Mouse (Mus musculus): ENCODE measurements around the gene Sec23b. TPM values are rescaled to one million over a fixed set of nuclear protein-coding genes. Genes with fewer than 3 reads are reported as not detected.
"Not testable (repeated sequence)": the region's sequence is repeated elsewhere in the genome, so short reads cannot be mapped to it uniquely, and the experiment has no call there.

The Sec23b gene
- polyA plus RNA-seq, 1 experiment from 2014 or later: 43.4 TPM

DNA sequence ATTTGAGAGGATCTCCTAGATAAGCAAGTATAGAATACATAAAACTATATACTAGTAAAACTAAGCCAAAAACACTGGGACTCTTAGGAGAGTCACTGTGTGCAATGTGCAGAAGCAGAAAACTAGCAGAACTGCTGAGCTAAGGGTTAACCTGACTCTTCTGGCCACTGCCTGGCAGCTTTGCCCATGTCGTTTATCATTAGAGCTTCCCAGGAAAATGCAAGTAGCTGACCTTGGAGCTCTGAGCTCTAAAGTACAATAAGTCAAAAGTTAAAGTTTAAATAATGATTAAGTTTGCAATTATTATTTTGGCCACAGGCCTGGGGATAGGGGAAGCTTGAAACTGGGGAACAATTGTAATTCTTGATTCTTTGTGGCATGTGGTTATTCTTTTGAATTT is 10.5 kb upstream of the Sec23b start:
- no peaks in the 10 kb centered on the region for H3K27me3 ChIP-seq
- no peak overlapping the region for H3K4me2 ChIP-seq
- ATAC-seq (ENCODE audit: insufficient read depth): no peak
- H3K9me3 ChIP-seq (replicated peaks): no peaks in the 10 kb centered on the region
- H3K9ac ChIP-seq: no peak overlapping the region
- H3K4me1 ChIP-seq (replicated peaks): peaks cover 4% of the 10 kb centered on the region
- H3K36me3 ChIP-seq (replicated peaks): 0 out of 2 replicates have a peak, but pooled peaks cover 5% of the 10 kb centered on the region
- 37% methylated on average over 1 of the region's 1 CpGs for WGBS (ENCODE audit: insufficient replicate concordance)
- no peak overlapping the region for H3K4me3 ChIP-seq (replicated peaks)
- H3K27ac ChIP-seq (replicated peaks): no peak overlapping the region

DNA sequence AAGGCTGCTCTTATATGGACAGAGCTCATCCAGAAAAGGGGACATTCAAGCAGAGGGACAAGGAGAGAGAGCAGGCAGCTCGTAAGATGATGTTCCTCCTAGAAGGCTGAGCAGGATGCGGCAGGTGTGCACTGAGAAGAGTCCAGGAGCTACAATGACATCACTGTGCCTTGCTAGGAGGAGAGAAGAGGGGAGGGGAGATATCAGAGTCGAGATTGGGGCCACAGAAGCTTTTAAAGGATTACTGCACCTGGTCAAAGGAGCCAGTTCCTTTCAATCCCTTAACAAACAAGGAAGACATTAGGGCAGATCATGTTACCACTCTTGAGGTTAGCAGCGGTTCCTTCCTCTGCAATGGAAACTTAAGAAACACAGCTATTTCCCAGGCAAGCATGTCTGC is 8.5 kb upstream of the Sec23b start:
- Histone ChIP-seq H3K9me3 (replicated peaks) (no peaks in the 10 kb centered on the region), H3K4me3 (replicated peaks) (no peak overlapping the region), H3K4me1 (replicated peaks) (peaks cover 4% of the 10 kb centered on the region), H3K36me3 (replicated peaks) (0 out of 2 replicates have a peak, but pooled peaks cover 4% of the 10 kb centered on the region), H3K27me3 (no peaks in the 10 kb centered on the region), H3K4me2 (no peak overlapping the region), H3K27ac (replicated peaks) (no peak overlapping the region), H3K9ac (no peak overlapping the region)
- no peak for ATAC-seq (ENCODE audit: insufficient read depth)
- 60% methylated on average over 4 of the region's 4 CpGs for WGBS (ENCODE audit: insufficient replicate concordance)

DNA sequence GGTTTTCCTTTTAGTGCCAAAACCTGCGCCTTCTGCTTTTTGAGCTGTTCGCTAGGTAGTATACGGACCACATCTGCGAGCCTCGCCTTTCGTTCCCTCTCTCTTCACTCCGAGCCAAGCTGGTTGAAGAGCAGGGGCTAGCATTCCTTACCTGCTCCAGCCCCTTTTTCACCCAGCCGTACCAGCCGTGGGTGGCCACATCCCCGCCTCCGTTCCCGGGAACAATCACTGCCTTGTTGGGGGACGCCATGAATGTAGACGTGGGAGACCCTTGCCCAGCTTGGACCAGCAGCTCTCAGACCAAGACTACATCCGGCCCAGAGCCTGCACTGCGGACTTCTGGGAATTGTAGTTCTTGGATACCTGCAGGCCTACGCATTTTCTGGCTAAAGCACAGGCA is 5.5 kb upstream of the Sec23b start, which contains the start of gene Rbbp9:
TSS of gene Rbbp9 (minus strand) at position 341 of the 400 bp plus-strand sequence.
- peak within 1 kb of the TSS; percentile 61 for H3K9ac ChIP-seq
- peak; percentile 64 for ATAC-seq (ENCODE audit: insufficient read depth)
- peak within 1 kb of the TSS; percentile 78 for H3K4me2 ChIP-seq
- peak within 1 kb of the TSS; percentile 69 for H3K4me3 ChIP-seq (replicated peaks)
- H3K9me3 ChIP-seq (replicated peaks): no peaks in the 10 kb centered on the region
- H3K36me3 ChIP-seq (replicated peaks): no peaks in the 10 kb centered on the region
- 2% methylated on average over 17 of the region's 17 CpGs for WGBS (ENCODE audit: insufficient replicate concordance)
- peaks cover 10% of the 10 kb centered on the region for H3K4me1 ChIP-seq (replicated peaks)
- H3K27ac ChIP-seq (replicated peaks): no peak within 1 kb of the TSS
- H3K27me3 ChIP-seq: no peaks in the 10 kb centered on the region

DNA sequence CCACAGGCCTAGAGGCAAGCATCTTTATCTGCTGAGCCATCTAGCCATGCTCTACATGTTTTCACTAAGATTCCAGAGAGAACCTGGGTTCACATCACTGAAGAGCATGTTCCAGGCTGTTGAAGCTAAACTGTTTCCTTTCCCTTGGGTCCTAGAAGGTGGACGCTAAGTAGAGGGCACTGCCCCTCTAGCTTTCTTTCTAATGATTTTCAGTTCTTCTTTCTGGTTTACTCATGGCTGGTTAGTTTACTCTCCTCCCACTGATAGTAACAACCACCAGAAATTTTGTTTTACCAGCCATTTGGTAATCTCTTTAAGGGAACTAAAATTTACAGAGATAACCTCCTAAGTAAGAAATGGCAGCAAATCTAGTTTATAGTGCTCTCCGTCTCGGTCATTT is 2.1 kb upstream of the Sec23b start:
- ATAC-seq (ENCODE audit: insufficient read depth): no peak
- no peak overlapping the region for H3K4me3 ChIP-seq (replicated peaks)
- WGBS (ENCODE audit: insufficient replicate concordance): 81% methylated on average over 3 of the region's 3 CpGs
- peaks cover 26% of the 10 kb centered on the region for H3K4me1 ChIP-seq (replicated peaks)
- H3K9me3 ChIP-seq (replicated peaks): no peaks in the 10 kb centered on the region
- H3K27me3 ChIP-seq: no peaks in the 10 kb centered on the region
- H3K36me3 ChIP-seq (replicated peaks): no peaks in the 10 kb centered on the region
- H3K9ac ChIP-seq: no peak overlapping the region
- no peak overlapping the region for H3K27ac ChIP-seq (replicated peaks)
- H3K4me2 ChIP-seq: no peak overlapping the region

DNA sequence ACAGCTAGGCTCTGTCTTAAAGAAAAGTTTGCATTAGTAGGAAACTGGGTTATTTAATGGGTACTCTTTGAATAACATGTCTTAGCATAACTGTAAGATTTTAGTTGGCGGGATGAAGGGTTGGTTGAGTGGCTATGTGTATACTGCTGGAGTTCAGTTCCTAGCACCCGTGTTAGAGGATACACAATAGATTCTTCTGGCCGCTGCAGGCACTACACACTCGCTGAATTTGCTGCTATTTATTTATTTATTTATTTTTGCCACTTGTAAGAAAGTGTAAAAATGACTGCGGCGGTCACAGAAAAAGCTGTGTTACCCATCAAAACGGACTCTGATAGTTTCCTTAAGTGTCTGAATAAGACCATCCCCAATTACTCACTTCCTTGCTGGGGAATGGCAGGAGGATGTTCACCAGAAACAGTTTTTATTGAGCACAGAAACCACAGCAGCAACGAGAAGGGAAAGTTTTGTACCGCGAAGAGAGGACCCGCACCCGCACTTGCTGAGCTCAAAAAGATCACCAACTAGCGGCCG is 676 bp upstream of the Sec23b start:
- Histone ChIP-seq H3K4me2 (peak overlapping the region; percentile 74), H3K4me3 (replicated peaks) (peak overlapping the region; percentile 92), H3K27me3 (no peaks in the 10 kb centered on the region), H3K27ac (replicated peaks) (peak overlapping the region; percentile 86), H3K36me3 (replicated peaks) (peaks cover 12% of the 10 kb centered on the region), H3K9me3 (replicated peaks) (no peaks in the 10 kb centered on the region), H3K9ac (peak overlapping the region; percentile 87), H3K4me1 (replicated peaks) (peaks cover 22% of the 10 kb centered on the region)
- 0 out of 2 replicates have a peak, but pooled peaks have one; percentile 1 for ATAC-seq (ENCODE audit: insufficient read depth)
- 1% methylated on average over 14 of the region's 14 CpGs for WGBS (ENCODE audit: insufficient replicate concordance)

DNA sequence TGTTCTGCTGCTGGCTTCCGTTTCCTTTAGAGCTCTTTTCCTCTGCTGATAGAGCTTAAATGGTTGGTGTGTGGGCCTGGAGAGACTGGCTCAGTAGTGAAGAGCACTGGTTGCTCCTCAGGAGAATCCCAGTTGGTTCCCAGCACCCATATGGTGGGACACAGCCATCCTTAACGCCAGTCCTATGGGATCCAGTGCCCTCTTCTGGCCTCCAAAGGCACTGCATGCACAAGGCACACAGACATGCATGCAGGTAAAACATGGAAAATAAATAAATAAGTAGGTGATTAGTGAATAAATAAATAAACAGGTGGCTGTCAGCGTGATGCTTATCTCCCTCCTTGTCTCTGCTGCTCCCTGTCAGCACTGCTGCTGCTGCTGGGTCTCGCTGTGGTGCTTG is 32.7 kb downstream of the Sec23b start:
- Histone ChIP-seq H3K36me3 (replicated peaks) (peaks cover 69% of the 10 kb centered on the region), H3K9me3 (replicated peaks) (no peaks in the 10 kb centered on the region), H3K9ac (no peak overlapping the region), H3K4me3 (replicated peaks) (no peak overlapping the region), H3K27ac (replicated peaks) (no peak overlapping the region), H3K27me3 (no peaks in the 10 kb centered on the region), H3K4me1 (replicated peaks) (peaks cover 3% of the 10 kb centered on the region), H3K4me2 (no peak overlapping the region)
- no peak for ATAC-seq (ENCODE audit: insufficient read depth)
- 77% methylated on average over 4 of the region's 4 CpGs for WGBS (ENCODE audit: insufficient replicate concordance)

DNA sequence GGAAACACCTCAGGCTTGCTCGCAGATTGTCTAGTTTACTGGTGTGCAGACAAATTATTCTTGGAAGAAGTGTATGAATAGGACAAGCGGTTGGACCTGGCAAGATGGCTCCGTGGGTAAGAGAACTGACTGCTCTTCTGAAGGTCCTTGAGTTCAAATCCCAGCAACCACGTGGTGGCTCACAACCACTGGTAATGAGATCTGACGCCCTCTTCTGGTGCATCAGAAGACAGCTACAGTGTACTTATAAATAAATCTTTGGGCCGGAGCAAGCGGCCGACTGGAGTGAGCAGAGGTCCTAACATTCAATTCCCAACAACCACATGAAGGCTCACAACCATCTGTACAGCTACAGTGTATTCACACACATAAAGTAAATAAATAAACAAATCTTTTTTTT is 37.0 kb downstream of the Sec23b start:
- not testable (repeated sequence) for ATAC-seq (ENCODE audit: insufficient read depth); H3K9ac ChIP-seq; H3K4me2 ChIP-seq; H3K27me3 ChIP-seq; H3K4me3 ChIP-seq (replicated peaks); H3K9me3 ChIP-seq (replicated peaks); H3K27ac ChIP-seq (replicated peaks)
- Histone ChIP-seq H3K4me1 (replicated peaks) (peaks cover 15% of the 10 kb centered on the region), H3K36me3 (replicated peaks) (peaks cover 29% of the 10 kb centered on the region)
- 64% methylated on average over 8 of the region's 8 CpGs for WGBS (ENCODE audit: insufficient replicate concordance)

DNA sequence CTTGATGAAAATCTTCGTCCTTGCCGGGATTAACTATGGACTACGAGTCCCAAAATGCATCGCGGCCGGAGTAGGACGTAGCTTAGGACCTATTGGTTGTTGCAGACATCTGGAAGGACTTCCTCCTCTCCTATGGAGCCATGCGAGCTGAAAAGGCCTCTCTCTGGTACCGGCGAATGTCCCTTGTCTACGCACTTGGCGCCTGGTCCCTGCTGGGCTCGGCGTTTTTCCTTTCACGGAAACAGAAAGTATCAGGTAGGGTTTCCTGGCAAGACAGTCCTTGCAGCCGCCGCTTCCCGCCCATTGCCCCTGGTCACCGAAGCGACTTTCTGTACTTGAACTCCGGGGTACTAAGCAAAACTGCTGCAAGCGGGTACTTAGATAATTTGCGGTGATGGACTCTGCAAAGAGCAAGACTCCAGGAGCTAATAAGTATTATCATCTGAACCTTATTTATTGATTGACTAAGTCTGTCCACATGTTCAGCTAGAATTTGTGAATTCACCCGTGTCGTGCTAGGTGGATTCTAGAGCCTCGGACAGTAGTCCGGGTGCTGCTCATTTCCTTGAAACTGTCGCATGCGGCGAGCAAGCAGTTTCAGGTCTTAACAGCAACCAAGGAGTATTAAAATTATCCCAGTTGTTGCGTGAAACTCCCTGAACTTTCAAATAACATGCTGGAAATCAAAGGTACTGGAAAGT is 38.1 kb downstream of the Sec23b start, which contains the start of gene Smim26:
TSS of gene Smim26 (plus strand) at position 104 of the 701 bp plus-strand sequence.
- Histone ChIP-seq H3K4me2 (peak within 1 kb of the TSS; percentile 74), H3K4me1 (replicated peaks) (peaks cover 15% of the 10 kb centered on the region), H3K36me3 (replicated peaks) (peaks cover 19% of the 10 kb centered on the region), H3K27me3 (no peaks in the 10 kb centered on the region), H3K27ac (replicated peaks) (0 out of 2 replicates have a peak within 1 kb of the TSS, but pooled peaks have one; percentile 53), H3K9ac (peak within 1 kb of the TSS; percentile 69), H3K9me3 (replicated peaks) (no peaks in the 10 kb centered on the region), H3K4me3 (replicated peaks) (peak within 1 kb of the TSS; percentile 70)
- WGBS (ENCODE audit: insufficient replicate concordance): under 1% methylated on average over 31 of the region's 31 CpGs
- ATAC-seq (ENCODE audit: insufficient read depth): peak; percentile 94

DNA sequence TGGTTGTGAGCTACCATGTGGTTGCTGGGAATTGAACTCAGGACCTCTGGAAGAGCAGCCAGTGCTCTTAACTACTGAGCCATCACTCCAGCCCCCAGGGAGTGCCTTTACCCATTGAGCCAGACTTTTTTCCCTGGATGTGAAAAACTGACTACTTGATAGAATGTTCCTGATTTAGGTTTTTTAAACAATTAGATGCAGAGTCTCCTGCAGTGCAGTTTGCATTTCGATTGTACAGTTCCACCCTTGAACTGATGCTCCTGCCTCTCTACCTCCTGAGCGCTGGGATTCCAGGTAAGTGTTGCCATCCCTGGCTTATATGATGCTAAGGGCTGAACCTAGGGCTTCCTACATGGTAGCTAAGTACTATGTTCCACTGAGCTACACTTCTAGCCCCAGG is 42.0 kb downstream of the Sec23b start:
- no peak overlapping the region for H3K27ac ChIP-seq (replicated peaks)
- H3K4me1 ChIP-seq (replicated peaks): peaks cover 27% of the 10 kb centered on the region
- H3K9me3 ChIP-seq (replicated peaks): no peaks in the 10 kb centered on the region
- no peak overlapping the region for H3K9ac ChIP-seq
- H3K4me2 ChIP-seq: no peak overlapping the region
- H3K27me3 ChIP-seq: no peaks in the 10 kb centered on the region
- WGBS (ENCODE audit: insufficient replicate concordance): 53% methylated on average over 2 of the region's 2 CpGs
- H3K36me3 ChIP-seq (replicated peaks): no peaks in the 10 kb centered on the region
- ATAC-seq (ENCODE audit: insufficient read depth): no peak
- H3K4me3 ChIP-seq (replicated peaks): no peak overlapping the region

DNA sequence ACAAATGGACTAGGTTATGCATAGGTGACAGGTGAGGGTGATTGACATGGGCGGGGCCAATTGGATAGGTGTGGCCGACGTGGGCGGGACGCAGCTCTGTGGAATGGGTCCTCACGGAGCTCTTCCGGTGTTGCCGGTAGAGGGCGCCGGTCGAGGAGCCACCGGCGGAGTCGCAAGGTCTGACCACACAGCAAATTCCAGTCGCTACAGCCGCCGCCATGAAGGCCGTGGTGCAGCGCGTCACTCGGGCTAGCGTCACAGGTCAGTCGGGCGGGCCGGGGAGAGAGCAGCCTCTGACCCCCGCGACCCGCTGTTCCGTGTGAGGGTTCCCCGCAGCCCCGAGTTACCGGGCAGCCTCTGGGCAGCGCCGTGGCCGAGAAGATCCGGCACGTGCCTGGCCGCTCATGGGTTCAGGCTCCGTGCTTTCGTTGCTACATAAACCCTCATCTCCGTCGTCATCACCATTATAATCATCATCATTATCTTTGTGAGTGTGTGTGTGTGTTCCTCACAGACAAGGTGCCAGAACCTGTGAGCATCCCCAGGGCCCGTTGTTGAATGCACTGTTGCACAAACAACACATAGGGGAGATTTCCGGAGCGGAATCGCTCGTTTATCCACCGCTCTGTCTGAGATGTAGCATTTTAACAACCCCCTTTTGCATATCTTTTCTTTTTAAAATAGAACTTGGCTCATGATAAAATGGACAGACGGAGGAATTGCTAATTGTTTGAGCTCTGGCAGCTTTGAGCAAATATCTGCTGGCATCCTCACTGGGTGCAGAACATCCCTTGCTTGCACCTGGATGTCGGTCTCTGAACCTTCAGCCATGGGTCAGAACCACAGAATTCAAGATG is 44.0 kb downstream of the Sec23b start, which contains the start of gene Dtd1:
TSS of gene Dtd1 (plus strand) at position 67 of the 857 bp plus-strand sequence.
- peak within 1 kb of the TSS; percentile 73 for H3K4me3 ChIP-seq (replicated peaks)
- H3K9ac ChIP-seq: peak within 1 kb of the TSS; percentile 77
- peaks cover 12% of the 10 kb centered on the region for H3K4me1 ChIP-seq (replicated peaks)
- H3K27ac ChIP-seq (replicated peaks): peak within 1 kb of the TSS; percentile 49; the same call in 1 of the 2 replicates
- peak; percentile 94 for ATAC-seq (ENCODE audit: insufficient read depth)
- H3K9me3 ChIP-seq (replicated peaks): no peaks in the 10 kb centered on the region
- H3K36me3 ChIP-seq (replicated peaks): no peaks in the 10 kb centered on the region
- no peaks in the 10 kb centered on the region for H3K27me3 ChIP-seq
- H3K4me2 ChIP-seq: peak within 1 kb of the TSS; percentile 89
- under 1% methylated on average over 50 of the region's 50 CpGs for WGBS (ENCODE audit: insufficient replicate concordance)

DNA sequence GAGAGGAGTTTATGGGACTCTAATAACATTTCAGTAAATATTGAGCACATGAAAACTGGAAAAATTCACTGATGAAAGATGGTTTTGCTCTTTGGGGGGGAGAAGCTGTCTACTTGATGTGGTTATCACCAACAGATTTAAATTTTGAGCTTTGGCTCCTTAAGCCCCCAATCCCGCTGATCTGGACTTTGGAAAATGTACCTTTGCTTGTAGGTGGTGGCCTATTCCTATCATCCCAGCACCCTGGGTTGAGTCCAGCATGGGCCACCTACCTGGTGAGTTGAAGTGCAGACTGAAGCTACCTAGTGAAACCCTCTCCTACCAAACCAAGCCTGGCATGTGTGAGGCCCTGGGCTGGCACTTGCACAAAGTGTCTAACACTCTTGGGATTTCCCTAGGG is 45.5 kb downstream of the Sec23b start:
- Histone ChIP-seq H3K9me3 (replicated peaks) (no peaks in the 10 kb centered on the region), H3K27me3 (no peaks in the 10 kb centered on the region), H3K4me1 (replicated peaks) (peaks cover 11% of the 10 kb centered on the region), H3K4me2 (no peak overlapping the region), H3K27ac (replicated peaks) (no peak overlapping the region), H3K4me3 (replicated peaks) (no peak overlapping the region), H3K36me3 (replicated peaks) (no peaks in the 10 kb centered on the region), H3K9ac (no peak overlapping the region)
- 78% methylated on average over 1 of the region's 1 CpGs for whole genome bisulfite sequencing (ENCODE audit: insufficient replicate concordance)
- ATAC-seq (ENCODE audit: insufficient read depth): no peak
